Mouse (Mus musculus): ENCODE data around the gene Kit. TPM values are rescaled to one million over a fixed set of nuclear protein-coding genes. Genes with fewer than 3 reads are reported as not detected.

Gene Kit
- total RNA-seq, 1 experiment = 37.3 TPM

GRCm38 (mm10) chr5:75662466-75662865, 87.8 kb downstream of the Kit start:
- no peaks in the 10 kb centered on the region for H3K4me1 ChIP-seq (ENCODE audit: control insufficient read depth in 2 of 2, insufficient read depth in 2 of 2, low read length in 2 of 2, poor library complexity in 1 of 2)

GRCm38 (mm10) chr5:75663768-75664167, 89.1 kb downstream of the Kit start:
- no peak overlapping the region for H3K4me3 ChIP-seq (ENCODE audit: insufficient read depth in 1 of 2, low read depth in 1 of 2, low read length in 2 of 2, poor library complexity in 1 of 2, severe bottlenecking in 1 of 2)
- no peak for TF ChIP-seq MAFK (IDR thresholded peaks at IDR 0.05; ENCODE audit: insufficient read depth, low read depth, low read length)
- TF ChIP-seq CHD2 (IDR thresholded peaks at IDR 0.05; ENCODE audit: low read depth, low read length) = no peak
- TF ChIP-seq ZC3H11A (IDR thresholded peaks at IDR 0.05; ENCODE audit: borderline replicate concordance, low read depth, low read length) = no peak
- in situ Hi-C loops (cut with MboI; ENCODE audit: low sequenced_read_pairs in 2 of 2, unreplicated experiment in 2 of 2) = no loop called here
- no peaks in the 10 kb centered on the region for H3K9me3 ChIP-seq (ENCODE audit: control insufficient read depth, insufficient read depth, low read depth, low read length)
- H3K4me1 ChIP-seq (ENCODE audit: control insufficient read depth in 2 of 2, insufficient read depth in 2 of 2, low read length in 2 of 2, poor library complexity in 1 of 2) = no peaks in the 10 kb centered on the region
- DNase-seq (ENCODE audit: low read depth, low spot score) = no peak
- no peak overlapping the region for H3K9ac ChIP-seq (ENCODE audit: insufficient read depth, low read depth, low read length, poor library complexity, severe bottlenecking)
- no peaks in the 10 kb centered on the region for H3K36me3 ChIP-seq (ENCODE audit: control insufficient read depth, insufficient read depth, low read length, poor library complexity, severe bottlenecking)
- H3K27ac ChIP-seq (ENCODE audit: insufficient read depth, low read depth, low read length, poor library complexity, severe bottlenecking) = no peak overlapping the region

More at GRCm38 (mm10) chr5:75662466-75662865, 87.8 kb downstream of the Kit start:
- in situ Hi-C loops (cut with MboI; ENCODE audit: low sequenced_read_pairs in 2 of 2, unreplicated experiment in 2 of 2) = no loop called here
- TF ChIP-seq HCFC1 (IDR thresholded peaks at IDR 0.05; ENCODE audit: borderline replicate concordance, insufficient read depth, low read length) (no peak), MAFK (IDR thresholded peaks at IDR 0.05; ENCODE audit: insufficient read depth, low read depth, low read length) (no peak), CHD2 (IDR thresholded peaks at IDR 0.05; ENCODE audit: low read depth, low read length) (no peak), ZNF384 (IDR thresholded peaks at IDR 0.05; ENCODE audit: low read depth, low read length) (no peak), ZC3H11A (IDR thresholded peaks at IDR 0.05; ENCODE audit: borderline replicate concordance, low read depth, low read length) (no peak)
- Histone ChIP-seq H3K9me3 (ENCODE audit: control insufficient read depth, insufficient read depth, low read depth, low read length) (no peaks in the 10 kb centered on the region), H3K4me3 (ENCODE audit: insufficient read depth in 1 of 2, low read depth in 1 of 2, low read length in 2 of 2, poor library complexity in 1 of 2, severe bottlenecking in 1 of 2) (no peak overlapping the region), H3K9ac (ENCODE audit: insufficient read depth, low read depth, low read length, poor library complexity, severe bottlenecking) (no peak overlapping the region), H3K36me3 (ENCODE audit: control insufficient read depth, insufficient read depth, low read length, poor library complexity, severe bottlenecking) (no peaks in the 10 kb centered on the region), H3K27ac (ENCODE audit: insufficient read depth, low read depth, low read length, poor library complexity, severe bottlenecking) (no peak overlapping the region)
- DNase-seq (ENCODE audit: low read depth, low spot score) = no peak

GRCm38 (mm10) chr5:75667083-75667482, 92.4 kb downstream of the Kit start:
- Histone ChIP-seq H3K4me1 (ENCODE audit: control insufficient read depth in 2 of 2, insufficient read depth in 2 of 2, low read length in 2 of 2, poor library complexity in 1 of 2) (no peaks in the 10 kb centered on the region), H3K27ac (ENCODE audit: insufficient read depth, low read depth, low read length, poor library complexity, severe bottlenecking) (no peak overlapping the region), H3K9me3 (ENCODE audit: control insufficient read depth, insufficient read depth, low read depth, low read length) (no peaks in the 10 kb centered on the region), H3K4me3 (ENCODE audit: insufficient read depth in 1 of 2, low read depth in 1 of 2, low read length in 2 of 2, poor library complexity in 1 of 2, severe bottlenecking in 1 of 2) (no peak overlapping the region), H3K9ac (ENCODE audit: insufficient read depth, low read depth, low read length, poor library complexity, severe bottlenecking) (no peak overlapping the region), H3K36me3 (ENCODE audit: control insufficient read depth, insufficient read depth, low read length, poor library complexity, severe bottlenecking) (no peaks in the 10 kb centered on the region)
- TF ChIP-seq ZNF384 (IDR thresholded peaks at IDR 0.05; ENCODE audit: low read depth, low read length) = no peak
- no peak for TF ChIP-seq MAFK (IDR thresholded peaks at IDR 0.05; ENCODE audit: insufficient read depth, low read depth, low read length)
- no peak for TF ChIP-seq ZC3H11A (IDR thresholded peaks at IDR 0.05; ENCODE audit: borderline replicate concordance, low read depth, low read length)
- TF ChIP-seq HCFC1 (IDR thresholded peaks at IDR 0.05; ENCODE audit: borderline replicate concordance, insufficient read depth, low read length) = no peak
- TF ChIP-seq CHD2 (IDR thresholded peaks at IDR 0.05; ENCODE audit: low read depth, low read length) = no peak
- in situ Hi-C loops (cut with MboI; ENCODE audit: low sequenced_read_pairs in 2 of 2, unreplicated experiment in 2 of 2) = no loop called here
- no peak for DNase-seq (ENCODE audit: low read depth, low spot score)

- Histone ChIP-seq H3K27ac (ENCODE audit: insufficient read depth, low read depth, low read length, poor library complexity, severe bottlenecking) (no peak overlapping the region), H3K9ac (ENCODE audit: insufficient read depth, low read depth, low read length, poor library complexity, severe bottlenecking) (no peak overlapping the region), H3K4me1 (ENCODE audit: control insufficient read depth in 2 of 2, insufficient read depth in 2 of 2, low read length in 2 of 2, poor library complexity in 1 of 2) (no peaks in the 10 kb centered on the region), H3K36me3 (ENCODE audit: control insufficient read depth, insufficient read depth, low read length, poor library complexity, severe bottlenecking) (no peaks in the 10 kb centered on the region), H3K4me3 (ENCODE audit: insufficient read depth in 1 of 2, low read depth in 1 of 2, low read length in 2 of 2, poor library complexity in 1 of 2, severe bottlenecking in 1 of 2) (no peak overlapping the region), H3K9me3 (ENCODE audit: control insufficient read depth, insufficient read depth, low read depth, low read length) (no peaks in the 10 kb centered on the region)
- in situ Hi-C loops (cut with MboI; ENCODE audit: low sequenced_read_pairs in 2 of 2, unreplicated experiment in 2 of 2) = no loop called here
- TF ChIP-seq HCFC1 (IDR thresholded peaks at IDR 0.05; ENCODE audit: borderline replicate concordance, insufficient read depth, low read length) (no peak), ZNF384 (IDR thresholded peaks at IDR 0.05; ENCODE audit: low read depth, low read length) (no peak), CHD2 (IDR thresholded peaks at IDR 0.05; ENCODE audit: low read depth, low read length) (no peak), MAFK (IDR thresholded peaks at IDR 0.05; ENCODE audit: insufficient read depth, low read depth, low read length) (no peak), ZC3H11A (IDR thresholded peaks at IDR 0.05; ENCODE audit: borderline replicate concordance, low read depth, low read length) (no peak)
- DNase-seq (ENCODE audit: low read depth, low spot score) = no peak
Observed at GRCm38 (mm10) chr5:75671136-75671788, 96.5 kb downstream of the Kit start.

- no peak for TF ChIP-seq HCFC1 (IDR thresholded peaks at IDR 0.05; ENCODE audit: borderline replicate concordance, insufficient read depth, low read length)
- TF ChIP-seq MAFK (IDR thresholded peaks at IDR 0.05; ENCODE audit: insufficient read depth, low read depth, low read length) = no peak
- no peak for TF ChIP-seq CHD2 (IDR thresholded peaks at IDR 0.05; ENCODE audit: low read depth, low read length)
- no peak for TF ChIP-seq ZC3H11A (IDR thresholded peaks at IDR 0.05; ENCODE audit: borderline replicate concordance, low read depth, low read length)
- no peak for TF ChIP-seq ZNF384 (IDR thresholded peaks at IDR 0.05; ENCODE audit: low read depth, low read length)
- in situ Hi-C loops (cut with MboI; ENCODE audit: low sequenced_read_pairs in 2 of 2, unreplicated experiment in 2 of 2) = no loop called here
Observed at GRCm38 (mm10) chr5:75676024-75676423, 101.3 kb downstream of the Kit start.

More at GRCm38 (mm10) chr5:75676024-75676423, 101.3 kb downstream of the Kit start:
- H3K4me1 ChIP-seq (ENCODE audit: control insufficient read depth in 2 of 2, insufficient read depth in 2 of 2, low read length in 2 of 2, poor library complexity in 1 of 2) = no peaks in the 10 kb centered on the region
- no peak for DNase-seq (ENCODE audit: low read depth, low spot score)
- no peak overlapping the region for H3K9ac ChIP-seq (ENCODE audit: insufficient read depth, low read depth, low read length, poor library complexity, severe bottlenecking)
- H3K9me3 ChIP-seq (ENCODE audit: control insufficient read depth, insufficient read depth, low read depth, low read length) = no peaks in the 10 kb centered on the region
- H3K36me3 ChIP-seq (ENCODE audit: control insufficient read depth, insufficient read depth, low read length, poor library complexity, severe bottlenecking) = no peaks in the 10 kb centered on the region
- H3K27ac ChIP-seq (ENCODE audit: insufficient read depth, low read depth, low read length, poor library complexity, severe bottlenecking) = no peak overlapping the region
- no peak overlapping the region for H3K4me3 ChIP-seq (ENCODE audit: insufficient read depth in 1 of 2, low read depth in 1 of 2, low read length in 2 of 2, poor library complexity in 1 of 2, severe bottlenecking in 1 of 2)
